8 mouse cellular contexts compared by ENCODE assay signal in genomic region chr19:40436465-40437200, GRCm38 (mm10).
DNase-seq lines count a peak whose midpoint lies in the region; ATAC-seq and TF ChIP-seq lines count a peak whose summit lies in the region.

No protein-coding gene starts in this region.

- no peak for TF ChIP-seq CTCF in Patski (IDR thresholded peaks at IDR 0.05)
- no peak for TF ChIP-seq CTCF in kidney, adult 2 months (conservative IDR thresholded peaks at IDR 0.05; ENCODE audit: insufficient read depth, insufficient read length, low read depth, low read length)

- in situ Hi-C loops in Patski (cut with MboI; ENCODE audit: low pct_unique_long_range_greater_than_20kb), result no loop called here

- no peaks in the 10 kb centered on the region for H3K36me3 ChIP-seq in kidney, adult 2 months (ENCODE audit: control insufficient read depth, insufficient read depth, low read length)
- no peaks in the 10 kb centered on the region for H3K36me3 ChIP-seq in neural tube, embryonic 15.5 days

- H3K4me1 ChIP-seq in kidney, adult 2 months (ENCODE audit: control insufficient read depth, insufficient read depth, low read length), result peaks cover 30% of the 10 kb centered on the region
- peaks cover 31% of the 10 kb centered on the region for H3K4me1 ChIP-seq in neural tube, embryonic 15.5 days

- POLR2A ChIA-PET in Patski (lab: Charles Lee), result interaction anchor here (0.6 to 1.5 kb wide), 3 partner anchors 12 to 93 kb away, joined by 3 read pairs; no protein-coding TSS in a partner anchor

- peak; percentile 55 for DNase-seq in cerebellum, adult 9-10 months
- no peak for DNase-seq in cerebellum, postnatal 4 days (ENCODE audit: low spot score in 2 of 2)
- peak; percentile 91 for DNase-seq in Patski (ENCODE audit: low read depth, low spot score)
- peak; percentile 66 for DNase-seq in gonadal fat pad, adult 2 months (ENCODE audit: low read depth)
- DNase-seq in kidney, adult 2 months, result peak; percentile 94
- DNase-seq in thymus, postnatal 25 days, result no peak

- H3K27ac ChIP-seq in kidney, adult 2 months (ENCODE audit: insufficient read depth, low read depth, low read length), result peak overlapping the region; percentile 92
- H3K27ac ChIP-seq in neural tube, embryonic 15.5 days (replicated peaks), result peak overlapping the region; percentile 35

- no peak overlapping the region for H3K9ac ChIP-seq in neural tube, embryonic 15.5 days (replicated peaks)

- WGBS in kidney, adult 2 months, result 22% methylated on average over 12 of the region's 12 CpGs
- 80% methylated on average over 12 of the region's 12 CpGs for WGBS in neural tube, embryonic 15.5 days

- TF ChIP-seq POLR2A in kidney, adult 2 months (IDR thresholded peaks at IDR 0.05; ENCODE audit: low read depth, low read length), result no peak

- CTCF ChIA-PET in Patski (lab: Charles Lee), result interaction anchor here (1.0 to 2.3 kb wide), 10 partner anchors 12 to 51 kb away, joined by 3 to 9 read pairs (median 4); no protein-coding TSS in a partner anchor

- no peaks in the 10 kb centered on the region for H3K27me3 ChIP-seq in Patski
- no peaks in the 10 kb centered on the region for H3K27me3 ChIP-seq in kidney, adult 2 months (replicated peaks; ENCODE audit: control insufficient read depth, insufficient read depth, low read length)
- no peaks in the 10 kb centered on the region for H3K27me3 ChIP-seq in neural tube, embryonic 15.5 days (replicated peaks)

- H3K4me3 ChIP-seq in kidney, adult 2 months (ENCODE audit: insufficient read depth, low read depth, low read length), result no peak overlapping the region
- H3K4me3 ChIP-seq in neural tube, embryonic 15.5 days (replicated peaks), result no peak overlapping the region

- H3K4me2 ChIP-seq in neural tube, embryonic 15.5 days, result no peak overlapping the region

- ATAC-seq in Patski, result peak; percentile 79
- no peak for ATAC-seq in neural tube, embryonic 15.5 days (ENCODE audit: low FRiP score)
- ATAC-seq in activated CD4-positive, CD25-positive, alpha-beta regulatory T cell, adult 4 months, result no peak

- no peaks in the 10 kb centered on the region for H3K9me3 ChIP-seq in neural tube, embryonic 15.5 days (replicated peaks)

Comparison
In these comparisons a context has a peak if more than half of its experiments do, and no peak if none do; other contexts are left out.
1. DNase-seq: peak in cerebellum, adult 9-10 months (single experiment), Patski (single experiment), gonadal fat pad, adult 2 months (single experiment) and kidney, adult 2 months (single experiment); none in cerebellum, postnatal 4 days (0 of 2) and thymus, postnatal 25 days (single experiment).